Mouse (Mus musculus): ENCODE results near the gene Mgme1. TPM values are rescaled to one million over a fixed set of nuclear protein-coding genes. Genes with fewer than 3 reads are reported as not detected.

Gene Mgme1
- polyA plus RNA-seq, 1 experiment from 2014 or later, result 26.6 TPM

DNA sequence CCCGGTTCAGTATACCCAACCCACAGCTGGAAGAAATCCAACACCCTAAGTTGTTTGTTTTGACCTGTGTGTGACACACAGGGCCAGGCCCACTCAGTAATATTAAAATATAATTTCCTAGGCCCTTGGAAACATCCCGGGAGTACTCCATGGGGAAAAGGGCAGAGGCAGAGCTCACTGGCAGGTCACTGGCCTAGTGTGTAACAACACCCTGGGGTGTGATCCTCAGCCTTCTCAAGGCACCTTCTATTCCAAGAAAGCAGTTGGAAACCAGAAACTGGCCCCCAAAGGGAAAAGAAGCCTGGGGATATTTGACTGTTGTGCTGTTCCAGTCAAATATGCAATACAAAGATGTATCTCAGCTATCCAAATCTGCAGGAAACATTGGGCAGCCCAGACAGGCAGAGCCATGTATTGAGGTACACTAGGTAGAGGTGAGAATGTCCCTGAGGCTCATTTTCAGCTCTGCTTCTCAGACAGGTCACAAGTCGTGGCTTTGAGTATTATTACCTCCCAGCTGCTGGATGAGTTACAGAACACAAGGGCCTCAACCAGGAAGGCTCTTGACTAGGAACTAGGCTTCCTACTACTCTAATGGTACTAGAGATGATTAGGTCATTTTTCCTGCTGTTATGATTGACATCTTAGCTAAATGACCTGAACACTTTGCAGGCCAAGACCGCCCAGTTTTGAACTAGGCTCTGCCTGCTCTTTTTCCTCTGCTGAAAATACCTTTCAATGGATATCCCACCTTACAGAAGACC is 21.7 kb upstream of the Mgme1 start:
- WGBS, result 31% methylated on average over 4 of the region's 4 CpGs
- Histone ChIP-seq H3K9me3 (ENCODE audit: control insufficient read depth, low read length) (no peaks in the 10 kb centered on the region), H3K4me1 (replicated peaks; ENCODE audit: control insufficient read depth, insufficient read depth, low read length) (0 out of 2 replicates have a peak, but pooled peaks cover 2% of the 10 kb centered on the region), H3K27ac (ENCODE audit: low read depth, low read length) (no peak overlapping the region), H3K9ac (ENCODE audit: low read depth, low read length) (no peak overlapping the region), H3K4me2 (no peak overlapping the region), H3K27me3 (replicated peaks; ENCODE audit: control insufficient read depth, insufficient read depth, low read length) (no peaks in the 10 kb centered on the region), H3K36me3 (ENCODE audit: control insufficient read depth, insufficient read depth, low read length) (peaks cover 35% of the 10 kb centered on the region), H3K4me3 (ENCODE audit: low read depth, low read length) (no peak overlapping the region)
- DNase-seq (ENCODE audit: low spot score), result peak; percentile 49
- ATAC-seq (replicated peaks; ENCODE audit: low FRiP score), result peak; percentile 35; the same call in 1 of the 2 replicates

DNA sequence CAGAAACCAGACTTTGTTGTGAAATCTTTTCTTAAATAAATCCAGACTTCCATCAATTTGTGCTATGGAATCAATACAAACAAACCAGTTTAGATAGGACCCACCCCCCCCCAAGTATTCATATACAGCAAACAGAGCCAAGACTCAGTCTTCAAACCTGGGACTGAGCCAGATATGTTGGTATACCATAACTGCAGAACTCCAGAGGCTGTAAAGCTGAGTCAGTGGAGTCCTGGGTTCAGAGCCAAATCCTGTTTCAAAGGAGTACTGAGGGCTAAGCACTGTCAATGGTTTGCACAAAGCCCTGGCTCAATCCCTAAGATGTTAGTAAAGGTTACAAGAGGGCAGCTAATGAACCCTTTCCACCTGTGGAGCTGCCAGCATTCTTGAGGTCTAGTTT is 20.4 kb upstream of the Mgme1 start:
- Histone ChIP-seq H3K27ac (ENCODE audit: low read depth, low read length) (no peak overlapping the region), H3K9me3 (ENCODE audit: control insufficient read depth, low read length) (no peaks in the 10 kb centered on the region), H3K9ac (ENCODE audit: low read depth, low read length) (no peak overlapping the region), H3K4me3 (ENCODE audit: low read depth, low read length) (no peak overlapping the region), H3K4me1 (replicated peaks; ENCODE audit: control insufficient read depth, insufficient read depth, low read length) (0 out of 2 replicates have a peak, but pooled peaks cover 2% of the 10 kb centered on the region), H3K27me3 (replicated peaks; ENCODE audit: control insufficient read depth, insufficient read depth, low read length) (no peaks in the 10 kb centered on the region), H3K4me2 (no peak overlapping the region), H3K36me3 (ENCODE audit: control insufficient read depth, insufficient read depth, low read length) (peaks cover 44% of the 10 kb centered on the region)
- ATAC-seq (replicated peaks; ENCODE audit: low FRiP score), result no peak
- DNase-seq (ENCODE audit: low spot score), result no peak

DNA sequence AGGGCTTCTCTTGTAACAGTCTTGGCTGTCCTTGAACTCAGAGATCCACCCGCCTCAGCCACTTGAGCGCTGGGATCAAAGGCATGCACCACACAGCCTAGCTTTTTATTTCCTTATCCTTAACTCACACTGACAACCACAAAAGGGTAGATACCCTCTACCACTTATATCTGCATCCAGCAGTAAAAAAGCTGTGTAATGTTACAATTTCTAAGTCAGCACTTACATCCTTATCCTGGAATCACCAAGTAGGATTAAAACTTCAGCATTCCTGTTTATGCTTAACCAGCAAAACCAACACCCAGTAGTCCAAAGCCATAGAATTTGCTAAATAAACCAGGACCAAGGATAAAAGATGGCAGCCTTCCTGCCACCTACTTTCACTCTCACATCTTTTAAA is 7.6 kb upstream of the Mgme1 start:
- ATAC-seq (replicated peaks; ENCODE audit: low FRiP score) (no peak), DNase-seq (ENCODE audit: low spot score) (no peak)
- no peak overlapping the region for H3K9ac ChIP-seq (ENCODE audit: low read depth, low read length)
- no peak overlapping the region for H3K27ac ChIP-seq (ENCODE audit: low read depth, low read length)
- 76% methylated on average over 2 of the region's 2 CpGs for WGBS
- H3K4me1 ChIP-seq (replicated peaks; ENCODE audit: control insufficient read depth, insufficient read depth, low read length), result peaks cover 33% of the 10 kb centered on the region
- no peaks in the 10 kb centered on the region for H3K27me3 ChIP-seq (replicated peaks; ENCODE audit: control insufficient read depth, insufficient read depth, low read length)
- no peaks in the 10 kb centered on the region for H3K9me3 ChIP-seq (ENCODE audit: control insufficient read depth, low read length)
- peaks cover 45% of the 10 kb centered on the region for H3K36me3 ChIP-seq (ENCODE audit: control insufficient read depth, insufficient read depth, low read length)
- no peak overlapping the region for H3K4me2 ChIP-seq
- no peak overlapping the region for H3K4me3 ChIP-seq (ENCODE audit: low read depth, low read length)

DNA sequence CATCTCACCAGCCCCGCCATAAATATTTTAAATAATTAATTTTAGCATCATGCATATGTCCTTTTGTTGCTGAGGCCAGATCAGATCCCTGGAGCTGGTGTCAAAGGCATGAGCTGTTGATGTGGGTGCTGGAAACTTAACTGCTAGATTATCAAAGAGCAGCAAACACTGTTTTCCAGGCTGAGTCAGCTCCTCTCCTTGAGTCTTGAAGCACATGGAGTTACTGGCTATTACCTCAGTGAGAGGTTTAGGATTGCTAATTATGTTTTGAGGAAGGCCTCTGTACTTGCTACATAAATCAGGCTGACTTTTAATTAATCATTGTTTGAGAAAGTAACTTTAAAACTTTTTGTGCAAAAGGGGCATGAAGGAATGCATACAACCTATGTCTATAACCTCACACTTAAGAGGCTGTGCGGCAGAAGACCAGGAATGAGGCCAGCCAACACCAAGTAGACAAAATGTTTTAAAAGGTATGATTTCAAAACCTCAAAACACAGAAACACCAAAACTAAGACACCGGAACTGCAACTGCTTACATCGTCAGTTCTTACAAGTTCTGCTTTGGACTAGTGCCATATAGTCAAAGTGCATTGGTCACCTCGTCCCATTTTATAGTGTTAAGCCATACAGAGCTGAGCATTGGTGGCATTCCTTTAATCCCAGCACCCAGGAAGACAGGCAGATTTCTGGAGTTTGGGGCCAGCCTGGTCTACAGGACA is 5.9 kb upstream of the Mgme1 start:
- H3K9me3 ChIP-seq (ENCODE audit: control insufficient read depth, low read length), result no peaks in the 10 kb centered on the region
- H3K36me3 ChIP-seq (ENCODE audit: control insufficient read depth, insufficient read depth, low read length), result peaks cover 28% of the 10 kb centered on the region
- H3K4me2 ChIP-seq, result peak overlapping the region; percentile 89
- H3K9ac ChIP-seq (ENCODE audit: low read depth, low read length), result no peak overlapping the region
- no peak overlapping the region for H3K27ac ChIP-seq (ENCODE audit: low read depth, low read length)
- DNase-seq (ENCODE audit: low spot score) (no peak), ATAC-seq (replicated peaks; ENCODE audit: low FRiP score) (no peak)
- 75% methylated on average over 5 of the region's 5 CpGs for WGBS
- H3K4me3 ChIP-seq (ENCODE audit: low read depth, low read length), result peak overlapping the region; percentile 6; the same call in 1 of the 2 replicates
- no peaks in the 10 kb centered on the region for H3K27me3 ChIP-seq (replicated peaks; ENCODE audit: control insufficient read depth, insufficient read depth, low read length)
- peaks cover 36% of the 10 kb centered on the region for H3K4me1 ChIP-seq (replicated peaks; ENCODE audit: control insufficient read depth, insufficient read depth, low read length)

DNA sequence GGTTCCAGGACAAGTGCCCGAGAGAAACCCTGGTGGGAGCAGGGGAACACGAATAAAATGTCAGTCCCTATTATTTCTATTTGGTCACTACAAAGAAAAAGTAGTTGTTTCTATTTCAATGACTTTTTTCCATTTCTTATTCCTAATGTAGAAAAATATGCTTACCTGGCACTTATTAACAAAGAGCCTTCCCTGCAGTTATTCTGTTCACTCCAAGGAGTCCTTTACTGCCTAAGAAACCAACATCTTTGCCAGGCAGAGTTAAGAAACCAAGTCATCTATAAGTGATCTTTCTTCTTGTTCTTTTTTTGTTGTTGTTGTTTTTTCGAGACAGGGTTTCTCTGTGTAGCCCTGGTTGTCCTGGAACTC is 5.4 kb upstream of the Mgme1 start:
- Histone ChIP-seq H3K27me3 (replicated peaks; ENCODE audit: control insufficient read depth, insufficient read depth, low read length) (no peaks in the 10 kb centered on the region), H3K36me3 (ENCODE audit: control insufficient read depth, insufficient read depth, low read length) (peaks cover 25% of the 10 kb centered on the region), H3K4me1 (replicated peaks; ENCODE audit: control insufficient read depth, insufficient read depth, low read length) (peaks cover 36% of the 10 kb centered on the region), H3K9ac (ENCODE audit: low read depth, low read length) (no peak overlapping the region), H3K4me2 (peak overlapping the region; percentile 89), H3K4me3 (ENCODE audit: low read depth, low read length) (0 out of 2 replicates have a peak overlapping the region, but pooled peaks have one; percentile 6), H3K27ac (ENCODE audit: low read depth, low read length) (no peak overlapping the region), H3K9me3 (ENCODE audit: control insufficient read depth, low read length) (no peaks in the 10 kb centered on the region)
- no peak for ATAC-seq (replicated peaks; ENCODE audit: low FRiP score)
- no peak for DNase-seq (ENCODE audit: low spot score)
- 66% methylated on average over 3 of the region's 3 CpGs for WGBS

DNA sequence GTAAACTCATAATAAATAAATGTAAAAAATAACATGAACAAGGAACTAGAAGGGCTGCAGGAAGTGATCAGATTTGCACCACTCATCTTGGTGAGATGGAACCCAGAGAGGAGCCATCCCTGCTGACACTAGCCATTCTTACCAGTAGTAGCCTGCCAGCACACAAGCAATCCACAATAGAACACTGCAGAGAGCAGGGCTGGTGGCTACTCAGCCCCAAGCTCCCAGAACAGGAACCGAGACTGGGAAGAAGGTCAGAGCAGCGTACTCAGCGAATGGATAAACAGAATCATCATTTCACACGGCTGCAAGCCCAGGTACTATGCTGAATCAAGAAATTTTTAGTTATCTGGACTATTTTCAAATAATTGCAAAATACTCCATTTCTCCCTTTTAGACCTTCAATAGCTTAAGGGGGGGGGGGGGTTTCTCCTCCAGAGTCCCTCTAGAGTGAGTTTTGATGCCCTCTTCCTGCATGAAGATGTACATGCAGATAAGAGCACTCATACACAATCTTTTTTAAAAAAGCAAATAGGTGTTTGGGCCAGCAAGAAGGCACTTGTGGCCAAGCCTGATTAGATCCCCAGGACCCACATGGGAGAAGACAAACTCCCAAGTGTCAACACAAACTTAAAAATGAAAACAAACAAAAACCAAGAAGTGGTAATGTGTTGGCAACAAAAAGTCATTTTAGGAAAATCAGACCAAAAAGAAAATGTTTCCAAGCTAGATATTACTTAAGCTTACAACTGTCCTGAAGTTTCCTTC is 4.4 kb upstream of the Mgme1 start:
- Histone ChIP-seq H3K27me3 (replicated peaks; ENCODE audit: control insufficient read depth, insufficient read depth, low read length) (no peaks in the 10 kb centered on the region), H3K4me1 (replicated peaks; ENCODE audit: control insufficient read depth, insufficient read depth, low read length) (peaks cover 36% of the 10 kb centered on the region), H3K4me3 (ENCODE audit: low read depth, low read length) (peak overlapping the region; percentile 72; the same call in 1 of the 2 replicates), H3K9ac (ENCODE audit: low read depth, low read length) (peak overlapping the region; percentile 22), H3K27ac (ENCODE audit: low read depth, low read length) (no peak overlapping the region; the same call in 1 of the 2 replicates), H3K9me3 (ENCODE audit: control insufficient read depth, low read length) (no peaks in the 10 kb centered on the region), H3K36me3 (ENCODE audit: control insufficient read depth, insufficient read depth, low read length) (peaks cover 19% of the 10 kb centered on the region; the same call in 1 of the 2 replicates), H3K4me2 (peak overlapping the region; percentile 89)
- ATAC-seq (replicated peaks; ENCODE audit: low FRiP score), result no peak
- DNase-seq (ENCODE audit: low spot score), result no peak
- 39% methylated on average over 4 of the region's 4 CpGs for WGBS

DNA sequence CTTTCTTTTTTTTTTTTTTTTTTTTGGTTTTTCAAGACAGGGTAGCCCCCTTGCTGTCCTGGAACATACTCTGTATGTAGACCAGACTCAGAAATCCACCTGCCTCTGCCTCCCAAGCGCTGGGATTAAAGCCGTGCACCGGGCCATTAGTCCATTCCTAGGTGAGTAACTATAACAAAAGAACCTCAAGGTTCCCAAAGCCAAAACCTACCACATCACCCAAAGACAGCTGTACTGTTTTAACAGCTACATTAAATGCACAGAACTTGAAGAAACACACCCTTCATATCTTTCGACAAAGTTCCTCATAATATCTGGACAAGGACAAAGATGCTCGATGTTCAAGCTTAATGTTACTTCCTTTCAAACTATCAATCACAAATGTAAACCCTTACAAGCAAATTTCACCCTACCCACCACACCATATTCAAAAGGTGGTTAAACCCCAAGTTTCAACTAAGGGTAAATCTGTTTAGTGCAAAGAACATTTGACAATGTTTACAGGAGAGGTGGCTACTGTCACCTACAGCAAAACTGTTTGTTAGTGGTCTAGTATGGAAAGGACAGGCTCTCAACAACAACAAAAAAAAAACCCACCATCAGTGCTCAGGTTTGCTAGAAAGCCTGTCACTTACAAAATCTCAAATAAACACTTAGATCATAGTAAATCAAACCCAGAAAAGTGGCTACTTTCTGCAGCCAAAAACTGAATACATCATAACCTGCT is 3.3 kb upstream of the Mgme1 start:
- WGBS, result 42% methylated on average over 5 of the region's 5 CpGs
- DNase-seq (ENCODE audit: low spot score) (no peak), ATAC-seq (replicated peaks; ENCODE audit: low FRiP score) (no peak)
- Histone ChIP-seq H3K36me3 (ENCODE audit: control insufficient read depth, insufficient read depth, low read length) (peaks cover 14% of the 10 kb centered on the region; the same call in 1 of the 2 replicates), H3K9ac (ENCODE audit: low read depth, low read length) (peak overlapping the region; percentile 87), H3K4me1 (replicated peaks; ENCODE audit: control insufficient read depth, insufficient read depth, low read length) (peaks cover 36% of the 10 kb centered on the region), H3K27ac (ENCODE audit: low read depth, low read length) (0 out of 2 replicates have a peak overlapping the region, but pooled peaks have one; percentile 9), H3K4me2 (peak overlapping the region; percentile 89), H3K4me3 (ENCODE audit: low read depth, low read length) (peak overlapping the region; percentile 72), H3K9me3 (ENCODE audit: control insufficient read depth, low read length) (no peaks in the 10 kb centered on the region), H3K27me3 (replicated peaks; ENCODE audit: control insufficient read depth, insufficient read depth, low read length) (no peaks in the 10 kb centered on the region)

DNA sequence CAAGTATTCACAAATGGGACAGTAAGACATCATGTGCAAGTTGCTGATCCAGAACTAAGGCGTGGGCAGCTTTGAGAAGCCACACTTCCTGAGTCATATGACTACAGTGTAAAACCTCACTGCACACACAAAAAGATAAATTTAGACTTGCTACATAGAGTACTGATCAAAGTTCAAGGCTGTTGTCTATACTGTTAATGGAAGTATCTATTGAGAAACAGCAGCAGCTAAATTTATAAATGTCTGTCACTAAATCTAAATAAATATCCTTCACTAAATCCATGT is 2.8 kb upstream of the Mgme1 start:
- Histone ChIP-seq H3K27me3 (replicated peaks; ENCODE audit: control insufficient read depth, insufficient read depth, low read length) (no peaks in the 10 kb centered on the region), H3K36me3 (ENCODE audit: control insufficient read depth, insufficient read depth, low read length) (peaks cover 14% of the 10 kb centered on the region; the same call in 1 of the 2 replicates)

More for the DNA sequence above, 2.8 kb upstream of the Mgme1 start:
- H3K4me3 ChIP-seq (ENCODE audit: low read depth, low read length), result peak overlapping the region; percentile 72
- DNase-seq (ENCODE audit: low spot score) (no peak), ATAC-seq (replicated peaks; ENCODE audit: low FRiP score) (no peak)
- no peaks in the 10 kb centered on the region for H3K9me3 ChIP-seq (ENCODE audit: control insufficient read depth, low read length)
- H3K4me1 ChIP-seq (replicated peaks; ENCODE audit: control insufficient read depth, insufficient read depth, low read length), result peaks cover 38% of the 10 kb centered on the region
- peak overlapping the region; percentile 89 for H3K4me2 ChIP-seq
- H3K27ac ChIP-seq (ENCODE audit: low read depth, low read length), result no peak overlapping the region
- H3K9ac ChIP-seq (ENCODE audit: low read depth, low read length), result peak overlapping the region; percentile 87
- 22% methylated on average over 1 of the region's 1 CpGs for whole genome bisulfite sequencing

Data from liver, embryonic 11.5 days (tissue).